Mouse (Mus musculus) midbrain, postnatal 0 days (tissue): ENCODE data around the gene Olfr309. TPM values are rescaled to one million over a fixed set of nuclear protein-coding genes. Genes with fewer than 3 reads are reported as not detected.

Source experiments
- ATAC-seq: fragments of 200-750 bp; cut with Nextera tagmentation; 2 replicates; pipeline ENCODE4 v1.8.0; 2017; ENCODE audit warnings: moderate number of reproducible peaks, mild to moderate bottlenecking, moderate TSS enrichment, moderate library complexity; ENCODE audit not compliant: low FRiP score
- DNase-seq: peaks from one replicate; pipeline ENCODE4 v3.0.0-alpha.2; 2015; ENCODE audit warnings: low spot score
- H3K27ac ChIP-seq: fragments of 300-500 bp; sonication (generic); 2 replicates; pipeline ENCODE4 v1.5.1; 2014; ENCODE audit warnings: low read depth, mild to moderate bottlenecking, low read length, mixed read lengths
- H3K27me3 ChIP-seq: fragments of 300-500 bp; sonication (generic); 2 replicates; pipeline ENCODE4 v1.6.1; 2014; ENCODE audit warnings: low read length, control low read depth, mixed read lengths; ENCODE audit not compliant: insufficient read depth
- H3K36me3 ChIP-seq: fragments of 300-500 bp; sonication (generic); 2 replicates; pipeline ENCODE4 v1.6.1; 2014; ENCODE audit warnings: low read length, control low read depth, mixed read lengths; ENCODE audit not compliant: insufficient read depth
- H3K4me1 ChIP-seq: fragments of 300-500 bp; sonication (generic); 2 replicates; pipeline ENCODE4 v1.6.1; 2014; ENCODE audit warnings: mild to moderate bottlenecking, control low read depth, antibody characterized with exemption, low read length, mixed read lengths; ENCODE audit not compliant: insufficient read depth
- H3K4me2 ChIP-seq: fragments of 300-500 bp; sonication (generic); 2 replicates; pipeline ENCODE4 v1.6.1; 2014; ENCODE audit warnings: low read depth, mild to moderate bottlenecking, low read length, mixed read lengths; ENCODE audit not compliant: poor library complexity, severe bottlenecking
- H3K4me3 ChIP-seq: fragments of 300-500 bp; sonication (generic); 2 replicates; pipeline ENCODE4 v1.5.1; 2014; ENCODE audit warnings: low read depth, mild to moderate bottlenecking, low read length, moderate library complexity
- H3K9ac ChIP-seq: fragments of 300-500 bp; sonication (generic); replicated peaks from 2 replicates; pipeline ENCODE4 v1.6.1; 2014; ENCODE audit warnings: mild to moderate bottlenecking, low read length, moderate library complexity, mixed read lengths; ENCODE audit not compliant: poor library complexity, severe bottlenecking
- H3K9me3 ChIP-seq: fragments of 300-500 bp; sonication (generic); 2 replicates; pipeline ENCODE4 v1.6.1; 2016; ENCODE audit warnings: low read length, control low read depth
- CTCF ChIP-seq: IDR thresholded peaks from 2 replicates; pipeline ENCODE4 v1.5.1; 2016; ENCODE audit warnings: antibody characterized with exemption, mild to moderate bottlenecking
- WGBS: fragments of 180-500 bp; shearing (Covaris S2); extraction: QIAGEN DNeasy Blood & Tissue Kit; methylation state at CpG from one replicate; pipeline ENCODE4 v1.1.7; 2014; 5-methylcytosine and 5-hydroxymethylcytosine counted together
- microRNA-seq: library from miRNA; unstranded; fragments of <30 nt; microRNA quantifications from one replicate; pipeline ENCODE4, GENCODE M21; 2016; ENCODE audit warnings: borderline number of aligned reads
- polyA plus RNA-seq: library from polyadenylated mRNA; unstranded; fragments of >200 nt; fragmentation: Nextera tagmentation; extraction: Ambion mirVana; gene quantifications from 2 replicates; pipeline ENCODE4 v1.2.1, GENCODE M21; 2015
- total RNA-seq: library from RNA; depleted of rRNA; stranded (reverse); fragments of >200 nt; gene quantifications from 2 replicates; pipeline ENCODE4 v1.2.3, GENCODE M21; 2014; rRNA removed

Gene Olfr309
- total and polyA plus RNA-seq, 2 experiments from 2014 or later = not detected

- H3K4me3 ChIP-seq = no peak overlapping the region
- no peak for TF ChIP-seq CTCF
- 95% methylated on average over 2 of the region's 2 CpGs for WGBS
- H3K4me2 ChIP-seq = no peak overlapping the region
- DNase-seq (peak; percentile 4), ATAC-seq (no peak)
- no peaks in the 10 kb centered on the region for H3K9me3 ChIP-seq
- no peak overlapping the region for H3K27ac ChIP-seq
- H3K36me3 ChIP-seq = no peaks in the 10 kb centered on the region
- H3K4me1 ChIP-seq = no peaks in the 10 kb centered on the region
- no peaks in the 10 kb centered on the region for H3K27me3 ChIP-seq
- no peak overlapping the region for H3K9ac ChIP-seq
Observed at GRCm38 (mm10) chr7:86321323-86321722, 7.8 kb upstream of the Olfr309 start.

DNA sequence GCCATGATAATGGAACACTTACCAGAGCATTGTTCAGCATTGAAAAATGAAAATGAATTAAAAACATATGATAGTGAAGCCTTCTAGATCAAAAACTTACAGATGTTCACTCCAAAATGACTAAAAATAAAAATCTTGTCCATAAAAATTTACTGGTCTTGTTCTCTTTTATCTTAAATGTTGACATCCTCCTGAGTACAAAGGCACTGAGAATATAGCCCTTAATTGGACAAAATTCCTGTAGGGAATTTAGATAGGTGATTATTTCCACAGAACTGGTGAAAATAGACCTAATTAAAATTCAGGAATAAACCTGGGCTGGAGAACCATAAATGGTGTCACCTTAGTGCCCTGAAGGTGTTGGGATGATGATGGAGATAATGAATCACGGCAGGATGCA is 36.4 kb downstream of the Olfr309 start, which contains the start of gene Olfr310:
Gene Olfr310 (minus strand): TSS at position 101 of the 400 bp plus-strand sequence.
- Histone ChIP-seq H3K4me1 (no peaks in the 10 kb centered on the region), H3K4me3 (no peak within 1 kb of the TSS), H3K9me3 (no peaks in the 10 kb centered on the region), H3K36me3 (no peaks in the 10 kb centered on the region), H3K9ac (no peak within 1 kb of the TSS), H3K27me3 (no peaks in the 10 kb centered on the region), H3K27ac (no peak within 1 kb of the TSS), H3K4me2 (no peak within 1 kb of the TSS)
- WGBS = 74% methylated on average over 1 of the region's 1 CpGs
- no peak for TF ChIP-seq CTCF
- ATAC-seq (no peak), DNase-seq (no peak)

Small RNA genes lying within 50 kb of the gene (microRNA-seq; reads per million reads assigned to microRNA genes)
- not detected for gene Gm23192

Other genes starting within 250 kb of the Olfr309 start
- not detected in 2 replicates for gene Vmn2r75, start 141.9 kb downstream of the Olfr309 start, total RNA-seq
- not detected in 2 replicates for gene Vmn2r75, start 141.9 kb downstream of the Olfr309 start, polyA plus RNA-seq
- not detected in 2 replicates for gene Vmn2r76, start 67.4 kb downstream of the Olfr309 start, total RNA-seq
- not detected in 2 replicates for gene Vmn2r76, start 67.4 kb downstream of the Olfr309 start, polyA plus RNA-seq
- gene Olfr310, start 36.5 kb downstream of the Olfr309 start, total RNA-seq = not detected in 2 replicates
- not detected in 2 replicates for gene Olfr310, start 36.5 kb downstream of the Olfr309 start, polyA plus RNA-seq
- not detected in 2 replicates for gene Olfr308, start 11.9 kb upstream of the Olfr309 start, total RNA-seq
- gene Olfr308, start 11.9 kb upstream of the Olfr309 start, polyA plus RNA-seq = not detected in 2 replicates
- gene Olfr307, start 23.9 kb upstream of the Olfr309 start, total RNA-seq = not detected in 2 replicates
- gene Olfr307, start 23.9 kb upstream of the Olfr309 start, polyA plus RNA-seq = not detected in 2 replicates
- not detected in 2 replicates for gene Olfr305, start 53.2 kb upstream of the Olfr309 start, total RNA-seq
- gene Olfr305, start 53.2 kb upstream of the Olfr309 start, polyA plus RNA-seq = not detected in 2 replicates
- not detected in 2 replicates for gene Olfr304, start 73.0 kb upstream of the Olfr309 start, total RNA-seq
- not detected in 2 replicates for gene Olfr304, start 73.0 kb upstream of the Olfr309 start, polyA plus RNA-seq
- gene Olfr303, start 84.1 kb upstream of the Olfr309 start, total RNA-seq = not detected in 2 replicates
- not detected in 2 replicates for gene Olfr303, start 84.1 kb upstream of the Olfr309 start, polyA plus RNA-seq
- gene Olfr301, start 90.1 kb upstream of the Olfr309 start, total RNA-seq = not detected in 2 replicates
- gene Olfr301, start 90.1 kb upstream of the Olfr309 start, polyA plus RNA-seq = not detected in 2 replicates
- not detected in 2 replicates for gene Olfr299, start 146.2 kb upstream of the Olfr309 start, total RNA-seq
- gene Olfr299, start 146.2 kb upstream of the Olfr309 start, polyA plus RNA-seq = not detected in 2 replicates
- not detected in 2 replicates for gene Olfr298, start 178.8 kb upstream of the Olfr309 start, total RNA-seq
- not detected in 2 replicates for gene Olfr298, start 178.8 kb upstream of the Olfr309 start, polyA plus RNA-seq
- not detected in 2 replicates for gene Olfr297, start 206.3 kb upstream of the Olfr309 start, total RNA-seq
- gene Olfr297, start 206.3 kb upstream of the Olfr309 start, polyA plus RNA-seq = not detected in 2 replicates